12 mouse cellular contexts compared by ENCODE assay signal in genomic region chr11:97821401-97822064, GRCm38 (mm10). TPM values are rescaled to one million over a fixed set of nuclear protein-coding genes. Genes with fewer than 3 reads are reported as not detected.
DNase-seq lines count a peak whose midpoint lies in the region; ATAC-seq lines count a peak whose summit lies in the region.
"Had no signal": no experiment of that assay in that cellular context is flagged by ENCODE, and none has a peak within 500 bp of the region (broad histone marks: within the 10 kb centered on the region; RNA-seq: fewer than 3 reads in every experiment).

No protein-coding gene starts in this region.

- H3K4me1 ChIP-seq in forebrain, embryonic 10.5 days, result peaks cover 65% of the 10 kb centered on the region
- peaks cover 8% of the 10 kb centered on the region for H3K4me1 ChIP-seq in forebrain, embryonic 14.5 days (ENCODE audit: control insufficient read depth, insufficient read depth, low read length)
- H3K4me1 ChIP-seq in liver, embryonic 13.5 days (replicated peaks), result peaks cover 92% of the 10 kb centered on the region

- H3K36me3 ChIP-seq in forebrain, embryonic 10.5 days (replicated peaks), result peaks cover 76% of the 10 kb centered on the region
- peaks cover 58% of the 10 kb centered on the region for H3K36me3 ChIP-seq in forebrain, embryonic 14.5 days (ENCODE audit: control insufficient read depth, insufficient read depth, low read length)
- peaks cover 22% of the 10 kb centered on the region for H3K36me3 ChIP-seq in liver, embryonic 13.5 days

- H3K27me3 ChIP-seq in forebrain, embryonic 10.5 days (ENCODE audit: poor library complexity, severe bottlenecking), result no peaks in the 10 kb centered on the region
- H3K27me3 ChIP-seq in forebrain, embryonic 14.5 days (replicated peaks; ENCODE audit: control insufficient read depth, insufficient read depth, low read length), result no peaks in the 10 kb centered on the region
- H3K27me3 ChIP-seq in liver, embryonic 13.5 days, result no peaks in the 10 kb centered on the region
- H3K27me3 ChIP-seq: embryonic facial prominence, embryonic 13.5 days; limb, embryonic 15.5 days; midbrain, embryonic 13.5 days had no signal

- no peak for ATAC-seq in forebrain, embryonic 14.5 days
- ATAC-seq in liver, embryonic 13.5 days (ENCODE audit: low read depth), result 0 out of 2 replicates have a peak, but pooled peaks have one; percentile 10
- ATAC-seq: midbrain, embryonic 13.5 days had no signal

- 90% methylated on average over 8 of the region's 8 CpGs for WGBS in forebrain, embryonic 10.5 days
- 94% methylated on average over 8 of the region's 8 CpGs for WGBS in forebrain, embryonic 14.5 days
- WGBS in liver, embryonic 13.5 days (ENCODE audit: insufficient replicate concordance), result 72% methylated on average over 8 of the region's 8 CpGs

- no peak overlapping the region for H3K9ac ChIP-seq in forebrain, embryonic 14.5 days (ENCODE audit: low read length)
- H3K9ac ChIP-seq in liver, embryonic 13.5 days, result 0 out of 2 replicates have a peak overlapping the region, but pooled peaks have one; percentile 33
- H3K9ac ChIP-seq: limb, embryonic 15.5 days; midbrain, embryonic 13.5 days had no signal

- H3K27ac ChIP-seq in forebrain, embryonic 10.5 days, result peak overlapping the region; percentile 48; the same call in 1 of the 2 replicates
- H3K27ac ChIP-seq in forebrain, embryonic 14.5 days (ENCODE audit: low read depth, low read length), result no peak overlapping the region
- peak overlapping the region; percentile 48; the same call in 1 of the 2 replicates for H3K27ac ChIP-seq in liver, embryonic 13.5 days
- H3K27ac ChIP-seq: embryonic facial prominence, embryonic 13.5 days; limb, embryonic 15.5 days; midbrain, embryonic 13.5 days had no signal

- no peak for DNase-seq in forebrain, embryonic 10.5 days (ENCODE audit: extremely low spot score, low spot score)
- DNase-seq in forebrain, embryonic 14.5 days (ENCODE audit: low spot score), result no peak
- DNase-seq in kidney, postnatal 25 days, result peak; percentile 51 to 68
- no peak for DNase-seq in kidney, adult 18-20 months
- DNase-seq in NIH3T3 (ENCODE audit: low read depth), result peak; percentile 65
- DNase-seq in liver, embryonic 13.5 days, result no peak
- DNase-seq in layer of hippocampus, adult 9-10 months (ENCODE audit: low spot score), result no peak
- no peak for DNase-seq in neural tube, embryonic 10.5 days (ENCODE audit: extremely low spot score, low spot score)

- no peaks in the 10 kb centered on the region for H3K9me3 ChIP-seq in forebrain, embryonic 10.5 days
- no peaks in the 10 kb centered on the region for H3K9me3 ChIP-seq in forebrain, embryonic 14.5 days (replicated peaks; ENCODE audit: control insufficient read depth, low read length)
- no peaks in the 10 kb centered on the region for H3K9me3 ChIP-seq in liver, embryonic 13.5 days (replicated peaks)
- H3K9me3 ChIP-seq: embryonic facial prominence, embryonic 13.5 days; limb, embryonic 15.5 days; midbrain, embryonic 13.5 days had no signal

- no peak overlapping the region for H3K4me2 ChIP-seq in forebrain, embryonic 14.5 days (ENCODE audit: low read length)
- no peak overlapping the region for H3K4me2 ChIP-seq in liver, embryonic 13.5 days
- H3K4me2 ChIP-seq: embryonic facial prominence, embryonic 13.5 days; limb, embryonic 15.5 days; midbrain, embryonic 13.5 days had no signal

- H3K4me3 ChIP-seq in forebrain, embryonic 10.5 days, result no peak overlapping the region
- no peak overlapping the region for H3K4me3 ChIP-seq in forebrain, embryonic 14.5 days (ENCODE audit: low read depth, low read length)
- no peak overlapping the region for H3K4me3 ChIP-seq in liver, embryonic 13.5 days (replicated peaks)
- H3K4me3 ChIP-seq: embryonic facial prominence, embryonic 13.5 days; limb, embryonic 15.5 days; midbrain, embryonic 13.5 days had no signal

RNA-seq across cellular contexts. Expression of gene B230217C12Rik, which starts 19.0 kb away (rescaled TPM):
- polyA plus RNA-seq in forebrain, embryonic 10.5 days (2016; fragmentation: Nextera tagmentation; extraction: Ambion mirVana), result 13.3 and 15.9 TPM in 2 replicates
- polyA plus RNA-seq in forebrain, embryonic 14.5 days (2014; fragmentation: Nextera tagmentation; extraction: Ambion mirVana), result 20.3 and 21.5 TPM in 2 replicates
- polyA plus RNA-seq in liver, embryonic 13.5 days (2015; fragmentation: Nextera tagmentation; extraction: Ambion mirVana), result 0.85 and 1.3 TPM in 2 replicates

RNA-seq across cellular contexts. Expression of gene Lasp1, which starts 22.7 kb away (rescaled TPM):
- 85.5 and 87.3 TPM in 2 replicates for polyA plus RNA-seq in forebrain, embryonic 10.5 days (2016; fragmentation: Nextera tagmentation; extraction: Ambion mirVana)
- 77.6 and 94.6 TPM in 2 replicates for polyA plus RNA-seq in forebrain, embryonic 14.5 days (2014; fragmentation: Nextera tagmentation; extraction: Ambion mirVana)
- polyA plus RNA-seq in liver, embryonic 13.5 days (2015; fragmentation: Nextera tagmentation; extraction: Ambion mirVana), result 27.5 and 31.2 TPM in 2 replicates

RNA-seq across cellular contexts. Expression of gene Rpl23, which starts 39.3 kb away (rescaled TPM):
- 449 and 492 TPM in 2 replicates for polyA plus RNA-seq in forebrain, embryonic 10.5 days (2016; fragmentation: Nextera tagmentation; extraction: Ambion mirVana)
- polyA plus RNA-seq in forebrain, embryonic 14.5 days (2014; fragmentation: Nextera tagmentation; extraction: Ambion mirVana), result 348 and 451 TPM in 2 replicates
- polyA plus RNA-seq in liver, embryonic 13.5 days (2015; fragmentation: Nextera tagmentation; extraction: Ambion mirVana), result 436 and 468 TPM in 2 replicates

RNA-seq across cellular contexts. Expression of gene 1700001P01Rik, which starts 45.8 kb away (rescaled TPM):
- polyA plus RNA-seq in forebrain, embryonic 10.5 days (2016; fragmentation: Nextera tagmentation; extraction: Ambion mirVana), result 0.73 TPM in 1 of 2 replicates, not detected in the other
- 0.50 TPM in 1 of 2 replicates, not detected in the other for polyA plus RNA-seq in forebrain, embryonic 14.5 days (2014; fragmentation: Nextera tagmentation; extraction: Ambion mirVana)
- 0.19 and 0.22 TPM in 2 replicates for polyA plus RNA-seq in liver, embryonic 13.5 days (2015; fragmentation: Nextera tagmentation; extraction: Ambion mirVana)
- polyA plus RNA-seq: stomach, embryonic 16.5 days had no signal

RNA-seq across cellular contexts. Expression of gene Cwc25, which starts 55.2 kb away (rescaled TPM):
- 20.3 and 22.0 TPM in 2 replicates for polyA plus RNA-seq in forebrain, embryonic 10.5 days (2016; fragmentation: Nextera tagmentation; extraction: Ambion mirVana)
- polyA plus RNA-seq in forebrain, embryonic 14.5 days (2014; fragmentation: Nextera tagmentation; extraction: Ambion mirVana), result 9.9 and 11.1 TPM in 2 replicates
- 7.0 and 7.7 TPM in 2 replicates for polyA plus RNA-seq in liver, embryonic 13.5 days (2015; fragmentation: Nextera tagmentation; extraction: Ambion mirVana)

Comparison
In these comparisons a context has a peak if more than half of its experiments do, and no peak if none do; other contexts are left out.
1. DNase-seq: peak in kidney, postnatal 25 days (2 of 2) and NIH3T3 (single experiment); none in forebrain, embryonic 10.5 days (single experiment), forebrain, embryonic 14.5 days (single experiment), kidney, adult 18-20 months (single experiment), liver, embryonic 13.5 days (single experiment), layer of hippocampus, adult 9-10 months (single experiment) and neural tube, embryonic 10.5 days (single experiment).